Mouse (Mus musculus) erythroblast, embryonic 14.5 days (primary cell): ENCODE measurements around the gene Atp6v1b1.

ENCODE experiments used
- GATA1 ChIP-seq: IDR thresholded peaks from 2 replicates; pipeline ENCODE4 v1.6.1; 2012; ENCODE audit warnings: low read length, inconsistent platforms, mixed read lengths
- TAL1 ChIP-seq: IDR thresholded peaks from 3 replicates; pipeline ENCODE4 v1.6.1; 2012; ENCODE audit warnings: low read length, inconsistent platforms, mixed read lengths

DNA sequence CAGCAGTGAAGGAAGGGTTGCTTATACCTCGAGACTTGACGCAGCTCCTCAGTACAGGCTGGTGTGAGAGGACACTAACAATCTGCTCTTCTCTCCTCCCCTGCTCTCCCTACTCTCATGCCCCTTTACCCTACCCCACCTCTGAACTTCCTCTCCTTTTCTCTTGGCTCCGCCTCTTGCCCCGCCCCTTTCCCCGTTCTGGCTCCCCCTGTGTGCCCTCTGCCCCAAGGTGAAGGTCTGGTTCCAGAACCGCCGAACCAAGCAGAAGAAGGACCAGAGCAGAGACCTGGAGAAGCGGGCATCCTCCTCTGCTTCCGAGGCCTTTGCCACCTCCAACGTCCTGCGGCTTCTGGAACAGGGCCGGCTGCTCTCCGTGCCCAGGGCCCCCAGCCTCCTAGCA, 5.5 kb upstream of the Atp6v1b1 start:
- TF ChIP-seq GATA1 (no peak), TAL1 (no peak)
